Mouse (Mus musculus): Measurements from ENCODE around the gene Mpdu1.

Gene Mpdu1

GRCm38 (mm10) chr11:69692196-69692811 lies 29.9 kb upstream of the Mpdu1 start:
- CTCF ChIA-PET = interaction anchor here (0.6 kb wide), 1 partner anchor 320 kb away, joined by 3 read pairs; no protein-coding TSS in a partner anchor

GRCm38 (mm10) chr11:69689891-69690290 lies 27.4 kb upstream of the Mpdu1 start:
- CTCF ChIA-PET = no interaction called here

GRCm38 (mm10) chr11:69687061-69687460 lies 24.6 kb upstream of the Mpdu1 start:
- CTCF ChIA-PET = no interaction called here

GRCm38 (mm10) chr11:69686377-69686776 lies 23.9 kb upstream of the Mpdu1 start:
- CTCF ChIA-PET = interaction anchor here (0.5 kb wide), 1 partner anchor 70 kb away, joined by 3 read pairs; no protein-coding TSS in a partner anchor

GRCm38 (mm10) chr11:69685526-69686148 lies 23.2 kb upstream of the Mpdu1 start, which contains the start of gene Tnfsf13:
Gene Tnfsf13, minus strand, starts transcription at chr11:69685784.
- CTCF ChIA-PET = interaction anchor here (0.5 kb wide), 1 partner anchor 27 kb away, joined by 3 read pairs; no protein-coding TSS in a partner anchor

GRCm38 (mm10) chr11:69684936-69685335 lies 22.5 kb upstream of the Mpdu1 start:
- CTCF ChIA-PET = no interaction called here

- CTCF ChIA-PET = no interaction called here
Observed at GRCm38 (mm10) chr11:69684128-69684745, 21.8 kb upstream of the Mpdu1 start.

- CTCF ChIA-PET = interaction anchor here (1.0 to 1.1 kb wide), 2 partner anchors 51 to 153 kb away, joined by 3 read pairs; no protein-coding TSS in a partner anchor
Observed at GRCm38 (mm10) chr11:69683576-69683975, 21.1 kb upstream of the Mpdu1 start.

GRCm38 (mm10) chr11:69682840-69683533 lies 20.5 kb upstream of the Mpdu1 start:
- CTCF ChIA-PET = interaction anchor here (0.5 to 1.1 kb wide), 3 partner anchors 41 to 154 kb away, joined by 3 to 6 read pairs (median 3); no protein-coding TSS in a partner anchor

GRCm38 (mm10) chr11:69682209-69682839 lies 19.9 kb upstream of the Mpdu1 start:
- CTCF ChIA-PET = interaction anchor here (0.5 to 1.0 kb wide), 3 partner anchors 41 to 114 kb away, joined by 3 to 6 read pairs (median 3); no protein-coding TSS in a partner anchor

GRCm38 (mm10) chr11:69681314-69682208 lies 19.1 kb upstream of the Mpdu1 start, which contains the start of gene Senp3:
Gene Senp3, minus strand, starts transcription at chr11:69682084.
- CTCF ChIA-PET = interaction anchor here (0.7 to 1.0 kb wide), 2 partner anchors 94 to 115 kb away, joined by 3 to 4 read pairs; no protein-coding TSS in a partner anchor

- CTCF ChIA-PET = interaction anchor here (0.5 to 0.7 kb wide), 4 partner anchors 14 to 161 kb away, joined by 3 to 20 read pairs (median 4); no protein-coding TSS in a partner anchor
Observed at GRCm38 (mm10) chr11:69680136-69680855, 17.9 kb upstream of the Mpdu1 start.

GRCm38 (mm10) chr11:69679144-69679543 lies 16.7 kb upstream of the Mpdu1 start:
- CTCF ChIA-PET = no interaction called here

- CTCF ChIA-PET = interaction anchor here (0.7 kb wide), 1 partner anchor 79 kb away, joined by 3 read pairs; no protein-coding TSS in a partner anchor
Observed at GRCm38 (mm10) chr11:69672211-69672706, 9.8 kb upstream of the Mpdu1 start, which contains the start of gene Eif4a1. Gene Eif4a1, minus strand, starts transcription at chr11:69672423.

GRCm38 (mm10) chr11:69671726-69672124 lies 9.3 kb upstream of the Mpdu1 start:
- CTCF ChIA-PET = interaction anchor here (0.7 kb wide), 1 partner anchor 80 kb away, joined by 3 read pairs; no protein-coding TSS in a partner anchor

GRCm38 (mm10) chr11:69670786-69671725 lies 8.6 kb upstream of the Mpdu1 start:
- CTCF ChIA-PET = no interaction called here

- CTCF ChIA-PET = interaction anchor here (0.6 kb wide), 1 partner anchor 13 kb away, joined by 3 read pairs; no protein-coding TSS in a partner anchor
Observed at GRCm38 (mm10) chr11:69666665-69667005, 4.2 kb upstream of the Mpdu1 start.
